Mouse (Mus musculus) limb, embryonic 15.5 days (tissue): ENCODE results near the gene Lemd1. TPM values are rescaled to one million over a fixed set of nuclear protein-coding genes. Genes with fewer than 3 reads are reported as not detected.

Experiments
- ATAC-seq: fragments of 200-750 bp; cut with Nextera tagmentation; 2 replicates; pipeline ENCODE4 v1.8.0; 2017; ENCODE audit warnings: low read depth, moderate TSS enrichment; ENCODE audit not compliant: insufficient number of reproducible peaks, low FRiP score, low TSS enrichment
- H3K27ac ChIP-seq: fragments of 300-500 bp; sonication (generic); 2 replicates; pipeline ENCODE4 v1.5.1; 2015; ENCODE audit warnings: moderate library complexity, mild to moderate bottlenecking, inconsistent platforms
- H3K27me3 ChIP-seq: fragments of 300-500 bp; sonication (generic); 2 replicates; pipeline ENCODE4 v1.6.1; 2015; ENCODE audit warnings: inconsistent platforms
- H3K36me3 ChIP-seq: fragments of 300-500 bp; sonication (generic); 2 replicates; pipeline ENCODE4 v1.6.1; 2015; ENCODE audit warnings: inconsistent platforms
- H3K4me1 ChIP-seq: fragments of 300-500 bp; sonication (generic); 2 replicates; pipeline ENCODE4 v1.6.1; 2015; ENCODE audit warnings: inconsistent platforms
- H3K4me2 ChIP-seq: fragments of 300-500 bp; sonication (generic); 2 replicates; pipeline ENCODE4 v1.6.1; 2015; ENCODE audit warnings: mild to moderate bottlenecking, inconsistent platforms
- H3K4me3 ChIP-seq: fragments of 300-500 bp; sonication (generic); 2 replicates; pipeline ENCODE4 v1.5.1; 2015; ENCODE audit warnings: mild to moderate bottlenecking, inconsistent platforms
- H3K9ac ChIP-seq: fragments of 300-500 bp; sonication (generic); 2 replicates; pipeline ENCODE4 v1.6.1; 2015; ENCODE audit warnings: inconsistent platforms
- H3K9me3 ChIP-seq: fragments of 300-500 bp; sonication (generic); 2 replicates; pipeline ENCODE4 v1.6.1; 2016; ENCODE audit warnings: inconsistent platforms
- WGBS: fragments of 180-500 bp; shearing (Covaris S2); methylation state at CpG from one replicate; pipeline ENCODE4 v1.1.7; 2015; 5-methylcytosine and 5-hydroxymethylcytosine counted together
- polyA plus RNA-seq: library from polyadenylated mRNA; unstranded; fragments of >200 nt; fragmentation: Nextera tagmentation; extraction: Ambion mirVana; gene quantifications from 2 replicates; pipeline ENCODE4 v1.2.1, GENCODE M21; 2015

Gene Lemd1
- polyA plus RNA-seq, 1 experiment from 2014 or later: 0.56 TPM

DNA sequence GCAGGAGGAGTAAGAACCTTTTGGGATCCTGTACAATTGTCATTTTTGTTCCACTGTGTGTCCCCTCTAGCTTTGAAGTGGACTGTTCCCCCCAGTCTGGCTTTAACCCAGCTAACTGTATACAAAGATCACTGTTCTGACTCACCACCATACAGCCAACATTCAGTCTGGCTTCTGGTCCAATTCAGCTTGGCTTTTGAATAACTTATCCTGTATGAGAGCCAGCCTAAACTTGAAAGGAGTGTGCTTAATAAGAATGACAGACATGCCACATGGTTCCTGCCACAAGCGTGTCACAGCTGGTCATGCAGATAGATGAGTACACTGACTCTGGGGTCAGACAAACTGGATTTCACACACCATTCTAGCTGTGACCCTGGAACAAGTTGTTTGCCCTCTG is 95.5 kb downstream of the Lemd1 start:
- Histone ChIP-seq H3K36me3 (no peaks in the 10 kb centered on the region), H3K4me1 (peaks cover 10% of the 10 kb centered on the region), H3K27me3 (no peaks in the 10 kb centered on the region; the same call in 1 of the 2 replicates), H3K27ac (no peak overlapping the region), H3K4me3 (no peak overlapping the region), H3K9me3 (no peaks in the 10 kb centered on the region), H3K4me2 (no peak overlapping the region), H3K9ac (no peak overlapping the region)
- ATAC-seq: no peak
- WGBS: 72% methylated on average over 1 of the region's 1 CpGs

DNA sequence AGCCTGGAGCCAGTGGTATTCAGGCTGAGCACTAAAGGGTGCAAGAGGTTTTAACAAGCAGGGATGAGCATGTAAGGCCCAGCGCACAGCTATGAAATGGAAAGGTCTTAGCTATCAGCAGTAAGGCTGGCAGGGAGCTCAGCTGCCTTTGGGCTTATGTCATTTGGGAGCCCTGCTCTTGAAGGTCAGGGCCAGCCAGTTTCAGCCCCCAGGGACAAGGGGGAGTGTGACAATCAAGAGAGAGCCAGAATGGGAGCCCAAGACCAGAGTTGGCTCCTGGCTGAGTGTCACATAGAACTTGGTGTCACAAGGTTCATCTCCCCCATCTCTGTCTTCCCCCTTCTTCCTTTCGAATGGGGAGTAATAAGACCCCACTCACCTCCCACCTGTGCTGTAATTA is 96.2 kb downstream of the Lemd1 start:
- Histone ChIP-seq H3K9ac (no peak overlapping the region), H3K36me3 (no peaks in the 10 kb centered on the region), H3K4me2 (no peak overlapping the region), H3K4me1 (peaks cover 15% of the 10 kb centered on the region), H3K9me3 (no peaks in the 10 kb centered on the region), H3K27ac (no peak overlapping the region), H3K27me3 (no peaks in the 10 kb centered on the region; the same call in 1 of the 2 replicates), H3K4me3 (no peak overlapping the region)
- WGBS: 81% methylated on average over 2 of the region's 2 CpGs
- ATAC-seq: no peak

DNA sequence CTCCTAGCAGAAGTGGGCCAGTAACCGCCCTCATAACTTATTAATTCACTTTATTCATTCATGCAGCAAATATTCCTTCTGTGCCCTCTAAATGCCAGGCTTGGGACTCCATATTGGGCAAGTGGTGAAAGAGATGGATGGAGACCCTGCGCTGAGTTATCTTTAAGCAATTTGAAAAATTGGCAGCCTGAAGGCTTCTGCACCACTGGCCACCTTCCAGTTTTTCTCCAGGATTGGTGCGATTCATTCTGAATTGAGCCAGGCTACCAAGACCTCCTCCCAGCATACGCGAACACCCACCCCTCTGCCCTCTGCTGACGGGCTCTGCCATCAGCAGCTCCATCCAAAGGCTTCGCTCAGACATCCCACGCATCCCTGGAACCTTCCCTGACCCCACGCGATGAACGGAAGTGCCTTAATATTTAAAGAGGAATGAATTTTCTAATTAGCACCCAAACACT is 96.8 kb downstream of the Lemd1 start:
- Histone ChIP-seq H3K9ac (no peak overlapping the region), H3K36me3 (no peaks in the 10 kb centered on the region), H3K27ac (no peak overlapping the region), H3K4me3 (no peak overlapping the region), H3K4me1 (peaks cover 21% of the 10 kb centered on the region), H3K27me3 (no peaks in the 10 kb centered on the region; the same call in 1 of the 2 replicates), H3K9me3 (no peaks in the 10 kb centered on the region), H3K4me2 (no peak overlapping the region)
- WGBS: 30% methylated on average over 11 of the region's 11 CpGs
- ATAC-seq: no peak

DNA sequence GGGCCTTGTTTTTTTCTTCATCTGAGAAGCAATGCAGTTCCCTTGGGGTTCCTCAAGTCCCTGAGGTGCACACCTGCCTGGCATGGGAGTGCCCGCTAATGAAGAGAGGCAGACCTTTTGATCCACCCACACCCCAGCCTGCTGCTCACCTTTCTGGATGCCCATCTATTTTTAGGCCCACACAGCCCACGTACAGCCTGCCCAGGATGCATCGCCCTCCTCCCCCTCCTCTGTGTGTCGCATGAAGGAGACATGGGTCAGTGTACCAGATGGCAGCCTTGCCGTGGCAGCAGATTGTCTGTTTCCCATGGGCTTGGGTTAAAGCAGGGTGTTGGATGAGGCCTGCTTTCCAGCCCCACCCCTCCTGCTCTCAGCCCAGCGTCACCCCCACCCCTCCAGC is 98.7 kb downstream of the Lemd1 start:
- Histone ChIP-seq H3K4me1 (peaks cover 22% of the 10 kb centered on the region), H3K36me3 (no peaks in the 10 kb centered on the region), H3K27me3 (no peaks in the 10 kb centered on the region), H3K9ac (no peak overlapping the region), H3K9me3 (no peaks in the 10 kb centered on the region), H3K4me2 (no peak overlapping the region), H3K27ac (no peak overlapping the region), H3K4me3 (no peak overlapping the region)
- 76% methylated on average over 6 of the region's 6 CpGs for WGBS
- ATAC-seq: no peak

DNA sequence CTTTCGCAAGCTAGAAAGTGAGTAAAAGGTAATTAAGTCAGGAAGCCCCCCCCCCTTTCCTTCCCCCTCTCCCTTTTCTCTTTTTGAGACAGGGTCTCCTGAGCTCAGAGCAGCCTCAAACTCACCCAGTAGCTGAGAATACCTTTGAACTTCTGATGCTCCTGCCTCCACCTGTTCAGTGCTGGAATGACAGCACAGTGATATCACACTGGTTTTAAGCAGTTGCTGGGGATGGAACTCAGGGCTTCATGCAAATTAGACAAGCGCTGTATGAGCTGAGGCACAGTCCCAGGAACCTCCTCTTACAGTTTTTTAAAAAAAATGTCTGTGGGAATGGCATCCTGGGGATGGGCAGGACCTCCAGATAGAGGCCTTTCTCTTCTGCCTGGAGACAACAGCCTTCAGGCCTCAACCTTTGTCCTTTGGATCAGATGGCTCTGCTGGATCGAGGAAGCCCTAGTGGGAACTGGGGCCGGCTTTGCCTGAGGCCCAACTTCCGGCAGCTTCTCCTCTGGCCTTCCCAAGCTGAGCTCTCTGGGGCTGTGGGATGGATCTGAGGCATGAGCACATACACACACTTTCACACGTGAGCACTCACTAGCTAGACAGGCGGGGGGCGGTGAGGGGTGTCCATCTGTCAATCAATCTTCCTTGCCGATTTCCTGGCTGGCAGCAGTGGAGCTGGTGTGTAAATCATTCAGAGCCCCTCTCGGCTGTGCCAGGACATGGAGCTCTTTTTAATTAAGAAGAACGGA is 99.9 kb downstream of the Lemd1 start:
- no peak overlapping the region for H3K4me3 ChIP-seq
- ATAC-seq: no peak
- peak overlapping the region; percentile 47; the same call in 1 of the 2 replicates for H3K27ac ChIP-seq
- H3K27me3 ChIP-seq: 0 out of 2 replicates have a peak, but pooled peaks cover 4% of the 10 kb centered on the region
- H3K9ac ChIP-seq: no peak overlapping the region
- H3K4me2 ChIP-seq: no peak overlapping the region
- H3K4me1 ChIP-seq: peaks cover 22% of the 10 kb centered on the region
- WGBS: 38% methylated on average over 11 of the region's 11 CpGs
- no peaks in the 10 kb centered on the region for H3K36me3 ChIP-seq
- no peaks in the 10 kb centered on the region for H3K9me3 ChIP-seq

DNA sequence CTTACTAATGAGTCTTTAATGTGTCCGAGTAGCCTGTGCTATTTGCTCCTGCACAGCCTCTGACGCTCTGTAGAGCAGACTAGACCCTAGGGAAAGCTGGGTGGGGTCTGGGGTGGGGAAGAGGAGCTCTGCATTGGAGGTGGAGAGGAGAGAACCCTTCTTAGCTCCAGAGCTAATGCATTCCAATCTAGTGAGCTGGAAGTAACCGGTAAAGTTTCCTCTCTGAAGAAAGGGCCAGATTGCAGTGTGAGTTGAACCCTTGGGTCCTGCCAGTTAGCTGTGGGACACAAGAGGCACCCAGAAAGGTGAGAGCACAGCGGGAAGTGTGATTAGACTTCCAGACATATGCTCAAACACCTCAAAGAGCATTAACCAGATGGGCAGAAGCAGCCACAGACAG is 100.5 kb downstream of the Lemd1 start:
- H3K4me3 ChIP-seq: no peak overlapping the region
- H3K9ac ChIP-seq: no peak overlapping the region
- WGBS: 27% methylated on average over 4 of the region's 4 CpGs
- H3K27ac ChIP-seq: peak overlapping the region; percentile 47; the same call in 1 of the 2 replicates
- 0 out of 2 replicates have a peak, but pooled peaks cover 4% of the 10 kb centered on the region for H3K27me3 ChIP-seq
- peaks cover 22% of the 10 kb centered on the region for H3K4me1 ChIP-seq
- no peaks in the 10 kb centered on the region for H3K36me3 ChIP-seq
- H3K4me2 ChIP-seq: no peak overlapping the region
- no peak for ATAC-seq
- no peaks in the 10 kb centered on the region for H3K9me3 ChIP-seq

DNA sequence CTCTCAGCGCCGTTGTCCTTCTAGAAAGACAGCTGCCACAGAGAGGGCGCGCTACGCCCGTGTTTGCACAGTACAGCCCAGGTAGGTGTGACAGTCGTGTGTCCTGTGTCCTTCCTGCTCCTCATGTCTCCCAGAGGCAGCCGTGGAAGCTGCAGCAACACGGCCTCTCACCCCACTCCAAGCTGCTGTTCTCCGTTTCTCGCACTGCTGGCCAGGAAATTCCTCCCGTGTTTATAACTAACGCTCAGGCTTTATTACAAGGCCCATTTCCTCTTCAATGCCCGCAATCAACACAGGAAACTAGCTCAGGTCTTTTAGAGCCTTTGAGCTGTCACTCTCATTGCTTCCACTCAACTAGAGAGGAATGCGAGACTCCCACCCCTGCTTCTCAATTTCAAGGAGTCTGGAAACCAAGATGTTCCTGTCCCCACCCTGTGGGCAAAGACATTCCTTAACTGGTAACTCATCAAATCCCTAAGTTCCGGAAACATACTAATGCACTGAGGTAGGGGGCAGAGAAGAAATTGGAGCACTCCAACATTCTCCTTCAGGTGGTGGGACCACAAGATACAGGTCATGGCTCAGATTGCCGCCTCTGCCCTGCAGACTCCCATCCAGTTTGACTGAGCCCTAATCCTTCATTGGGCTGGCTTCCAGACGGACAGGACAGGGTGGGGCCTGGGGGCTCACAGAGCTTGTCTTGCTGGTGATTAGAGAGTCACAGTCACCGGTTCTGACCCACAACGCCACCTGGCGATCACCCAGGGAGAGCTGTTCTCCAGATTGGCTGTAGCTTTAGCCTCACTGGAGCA is 101.3 kb downstream of the Lemd1 start:
- 27% methylated on average over 21 of the region's 21 CpGs for WGBS
- H3K27ac ChIP-seq: peak overlapping the region; percentile 47; the same call in 1 of the 2 replicates

DNA sequence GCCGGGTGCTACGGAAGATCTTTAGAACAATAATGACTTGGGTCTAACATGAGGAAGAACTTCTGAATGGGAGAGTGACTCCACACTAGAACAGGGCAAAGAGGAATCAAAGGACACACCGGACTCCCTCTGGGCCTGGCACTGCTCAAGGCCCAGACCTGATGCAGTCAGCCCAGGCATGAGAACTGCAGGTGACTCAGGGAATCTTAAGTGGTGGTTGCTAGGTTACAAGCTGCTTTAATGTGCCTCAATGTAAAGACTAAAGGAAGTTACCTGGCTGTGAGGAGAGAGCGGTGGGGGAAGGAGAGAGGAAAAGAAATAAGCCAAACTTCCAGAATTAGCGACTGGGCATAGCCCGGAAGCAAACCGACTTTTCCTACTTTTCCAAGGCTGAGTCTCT is 104.3 kb downstream of the Lemd1 start:
- peaks cover 33% of the 10 kb centered on the region for H3K4me1 ChIP-seq
- no peak overlapping the region for H3K4me2 ChIP-seq
- no peak overlapping the region for H3K4me3 ChIP-seq
- ATAC-seq: no peak
- H3K27me3 ChIP-seq: peaks cover 42% of the 10 kb centered on the region
- no peaks in the 10 kb centered on the region for H3K36me3 ChIP-seq
- no peak overlapping the region for H3K27ac ChIP-seq
- WGBS: 70% methylated on average over 7 of the region's 7 CpGs
- H3K9ac ChIP-seq: no peak overlapping the region
- H3K9me3 ChIP-seq: no peaks in the 10 kb centered on the region

More for the DNA sequence above, 101.3 kb downstream of the Lemd1 start:
- Histone ChIP-seq H3K9ac (no peak overlapping the region), H3K27me3 (peaks cover 12% of the 10 kb centered on the region), H3K4me3 (no peak overlapping the region), H3K9me3 (no peaks in the 10 kb centered on the region), H3K36me3 (no peaks in the 10 kb centered on the region), H3K4me2 (no peak overlapping the region), H3K4me1 (peaks cover 22% of the 10 kb centered on the region)
- no peak for ATAC-seq

DNA sequence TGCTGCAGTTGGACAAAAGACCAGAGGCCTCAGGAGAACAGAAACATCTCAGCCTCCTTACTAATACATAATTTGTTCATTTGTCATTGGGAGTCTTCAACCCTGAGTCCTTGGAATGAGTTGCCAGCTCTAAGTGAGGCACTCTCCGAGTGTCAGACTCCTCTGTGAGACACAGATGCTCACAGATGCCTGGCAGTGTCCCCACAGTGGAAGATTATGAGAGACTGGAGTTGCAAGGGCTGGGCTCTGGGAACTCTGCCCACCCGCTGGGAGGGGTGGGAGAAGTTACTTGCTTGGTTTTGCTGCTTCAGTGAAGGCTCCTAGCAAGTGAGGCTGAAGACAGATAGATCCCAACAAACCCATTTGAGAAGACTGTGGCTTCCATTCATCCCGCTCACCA is 104.8 kb downstream of the Lemd1 start:
- Histone ChIP-seq H3K4me3 (no peak overlapping the region), H3K36me3 (no peaks in the 10 kb centered on the region), H3K9ac (no peak overlapping the region), H3K4me2 (no peak overlapping the region), H3K9me3 (no peaks in the 10 kb centered on the region), H3K27me3 (peaks cover 43% of the 10 kb centered on the region), H3K27ac (no peak overlapping the region), H3K4me1 (peaks cover 32% of the 10 kb centered on the region)
- WGBS: 65% methylated on average over 3 of the region's 3 CpGs
- ATAC-seq: no peak

DNA sequence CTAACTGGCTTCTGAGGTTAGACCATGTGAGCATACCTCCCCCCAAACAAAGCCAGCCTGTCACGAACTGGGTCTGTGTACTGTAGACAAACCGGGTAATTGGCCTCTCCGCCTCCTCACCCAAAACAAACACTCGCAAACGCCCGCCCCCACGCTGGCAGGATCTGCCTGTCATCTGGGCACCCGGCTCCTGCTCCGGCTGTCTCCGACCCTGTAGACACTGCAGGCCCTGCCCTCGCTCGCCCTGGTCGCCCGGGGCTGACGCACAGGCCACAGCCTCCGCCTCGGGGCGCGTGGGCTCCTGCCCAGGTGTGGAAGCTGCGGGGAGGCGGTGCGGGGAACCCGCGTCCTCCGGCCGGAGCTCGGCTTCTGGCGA is 107.2 kb downstream of the Lemd1 start, which contains the start of gene Klhdc8a:
TSS of gene Klhdc8a (plus strand) at position 202 of the 376 bp plus-strand sequence.
- Histone ChIP-seq H3K9ac (peak within 1 kb of the TSS; percentile 48), H3K27ac (no peak within 1 kb of the TSS), H3K4me3 (peak within 1 kb of the TSS; percentile 52), H3K4me1 (peaks cover 12% of the 10 kb centered on the region), H3K36me3 (no peaks in the 10 kb centered on the region), H3K27me3 (peaks cover 58% of the 10 kb centered on the region), H3K9me3 (no peaks in the 10 kb centered on the region), H3K4me2 (peak within 1 kb of the TSS; percentile 99)
- under 1% methylated on average over 28 of the region's 28 CpGs for WGBS
- ATAC-seq: no peak

DNA sequence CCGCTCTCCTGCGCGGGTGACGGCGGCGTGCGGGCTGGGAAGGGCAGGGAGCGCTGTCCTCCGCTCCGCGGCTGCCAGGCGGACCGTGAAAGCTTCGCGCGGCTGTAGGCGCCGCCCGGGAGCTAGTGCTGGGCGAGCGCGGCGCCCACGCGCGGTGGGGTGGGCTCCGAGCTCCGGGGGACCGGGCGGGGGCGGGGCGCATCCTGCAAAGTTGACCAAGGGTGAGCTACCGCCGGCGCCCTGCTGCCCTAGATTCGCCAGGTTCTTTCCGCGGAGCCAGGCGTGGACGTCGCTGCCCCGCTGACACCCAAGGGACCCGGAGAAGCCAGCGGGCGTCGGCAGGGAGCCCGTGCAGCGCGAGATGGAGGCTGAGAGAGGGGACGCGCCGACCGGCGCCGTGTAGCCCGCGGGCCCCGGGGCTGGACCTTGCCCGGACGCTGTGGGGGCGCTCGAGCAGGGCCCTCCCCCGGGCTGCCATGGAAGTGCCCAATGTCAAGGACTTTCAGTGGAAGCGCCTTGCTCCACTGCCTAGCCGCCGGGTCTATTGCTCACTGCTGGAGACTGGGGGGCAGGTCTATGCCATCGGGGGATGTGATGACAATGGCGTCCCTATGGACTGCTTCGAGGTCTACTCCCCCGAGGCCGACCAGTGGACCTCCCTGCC is 107.7 kb downstream of the Lemd1 start:
- H3K27me3 ChIP-seq: peaks cover 61% of the 10 kb centered on the region
- H3K9ac ChIP-seq: peak overlapping the region; percentile 48
- H3K4me3 ChIP-seq: peak overlapping the region; percentile 52
- H3K36me3 ChIP-seq: no peaks in the 10 kb centered on the region
- ATAC-seq: no peak
- peaks cover 12% of the 10 kb centered on the region for H3K4me1 ChIP-seq
- 1% methylated on average over 65 of the region's 71 CpGs for WGBS
- H3K27ac ChIP-seq: no peak overlapping the region
- H3K9me3 ChIP-seq: no peaks in the 10 kb centered on the region
- H3K4me2 ChIP-seq: peak overlapping the region; percentile 99
